Mouse (Mus musculus) spleen, postnatal 10 days (tissue): ENCODE results near the gene Ewsr1.
"Not testable (repeated sequence)": the region's sequence is repeated elsewhere in the genome, so short reads cannot be mapped to it uniquely, and the experiment has no call there.

ENCODE experiments used
- DNase-seq, 2 experiments: peaks; one replicate each; pipeline ENCODE4 v3.0.0; 2021 to 2022; ENCODE audit warnings: low spot score in 2 of 2

Ewsr1 gene

GRCm38 (mm10) chr11:5098035-5098735 is 881 bp downstream of the Ewsr1 start:
- peak; percentile 61 to 73 for DNase-seq

- DNase-seq = no peak
Observed at GRCm38 (mm10) chr11:5096480-5097020, 2.5 kb downstream of the Ewsr1 start.

- DNase-seq = no peak
Observed at GRCm38 (mm10) chr11:5095877-5096276, 3.2 kb downstream of the Ewsr1 start.

- DNase-seq = no peak
Observed at GRCm38 (mm10) chr11:5091706-5092105, 7.4 kb downstream of the Ewsr1 start.

GRCm38 (mm10) chr11:5089147-5089546 is 9.9 kb downstream of the Ewsr1 start:
- no peak for DNase-seq

- DNase-seq = not testable (repeated sequence)
Observed at GRCm38 (mm10) chr11:5076843-5077242, 22.2 kb downstream of the Ewsr1 start.

- no peak for DNase-seq
Observed at GRCm38 (mm10) chr11:5075760-5076159, 23.3 kb downstream of the Ewsr1 start.

- DNase-seq = peak in 1 of 2 experiments; percentile 43
Observed at GRCm38 (mm10) chr11:5074882-5075281, 24.2 kb downstream of the Ewsr1 start.

- no peak for DNase-seq
Observed at GRCm38 (mm10) chr11:5068126-5068971, 30.7 kb downstream of the Ewsr1 start.

- no peak for DNase-seq
Observed at GRCm38 (mm10) chr11:5067063-5067462, 32.0 kb downstream of the Ewsr1 start.

- DNase-seq = peak; percentile 72 to 86
Observed at GRCm38 (mm10) chr11:5065056-5065821, 33.8 kb downstream of the Ewsr1 start, which contains the start of gene Gas2l1. Gene Gas2l1, minus strand, starts transcription at chr11:5065327.

GRCm38 (mm10) chr11:5064282-5065055 is 34.6 kb downstream of the Ewsr1 start:
- no peak for DNase-seq

GRCm38 (mm10) chr11:5063561-5064281 is 35.3 kb downstream of the Ewsr1 start:
- peak in 1 of 2 experiments; percentile 33 for DNase-seq

GRCm38 (mm10) chr11:5062860-5063505 is 36.1 kb downstream of the Ewsr1 start:
- no peak for DNase-seq

GRCm38 (mm10) chr11:5062326-5062725 is 36.7 kb downstream of the Ewsr1 start:
- DNase-seq = peak in 1 of 2 experiments; percentile 32

GRCm38 (mm10) chr11:5061413-5062139 is 37.5 kb downstream of the Ewsr1 start:
- DNase-seq = peak; percentile 47 to 72

GRCm38 (mm10) chr11:5060756-5061412 is 38.2 kb downstream of the Ewsr1 start:
- no peak for DNase-seq

GRCm38 (mm10) chr11:5059704-5060156 is 39.3 kb downstream of the Ewsr1 start:
- peak in 1 of 2 experiments; percentile 59 for DNase-seq
